Mouse (Mus musculus) left cerebral cortex, adult 2 months (tissue): ENCODE results near the gene Gpr156. TPM values are rescaled to one million over a fixed set of nuclear protein-coding genes. Genes with fewer than 3 reads are reported as not detected.
"Not testable (repeated sequence)": the region's sequence is repeated elsewhere in the genome, so short reads cannot be mapped to it uniquely, and the experiment has no call there.

Experiments
- DNase-seq, 2 experiments: peaks; one replicate each; pipeline ENCODE4 v3.0.0; 2021 to 2022; ENCODE audit warnings: low spot score in 2 of 2, mixed read lengths in 1 of 2; ENCODE audit errors: extremely low spot score in 1 of 2
- H3K27ac ChIP-seq: fragments of 200-600 bp; 2 replicates; pipeline ENCODE4 v1.8.1; 2022
- H3K4me3 ChIP-seq: fragments of 200-600 bp; 2 replicates; pipeline ENCODE4 v1.8.1; 2022
- CTCF ChIP-seq: fragments of 200-600 bp; IDR thresholded peaks from 2 replicates; pipeline ENCODE4 v1.8.1; 2022; ENCODE audit warnings: antibody characterized with exemption, mild to moderate bottlenecking, moderate library complexity
- intact Hi-C: fragments of 180-260 bp; cut with DNase I; formaldehyde crosslinking; loops from one replicate; pipeline ENCODE4 v1.15.1; 2025
- total RNA-seq, 2 experiments: library from RNA; stranded (reverse); gene quantifications; 2 replicates each; pipeline ENCODE4 v1.2.3; 2021

Gene Gpr156
- total RNA-seq, 2 experiments from 2014 or later = 0.48 to 0.63 TPM

DNA sequence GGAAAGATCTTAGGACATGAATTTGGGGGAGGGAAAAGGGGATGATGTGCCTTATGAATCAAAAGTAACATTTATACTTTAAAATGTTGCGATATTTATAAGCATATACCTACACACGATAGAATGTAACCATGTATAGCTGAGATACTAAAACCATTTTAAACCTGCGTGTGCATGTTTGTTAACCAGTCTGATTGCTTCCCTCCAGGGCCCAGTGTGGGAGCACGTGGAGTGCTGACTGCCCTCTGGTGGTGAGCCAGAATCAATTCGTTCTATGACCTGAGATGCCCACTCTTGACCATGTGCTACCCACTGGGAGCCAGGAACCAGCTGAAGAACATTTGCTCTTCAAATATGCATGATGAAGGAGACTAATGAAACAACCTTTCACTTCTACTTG lies 30.9 kb downstream of the Gpr156 start:
- Histone ChIP-seq H3K4me3 (no peak overlapping the region), H3K27ac (no peak overlapping the region)
- intact Hi-C loops = loop anchor here (1.0 to 2.0 kb wide), 2 partner anchors 133 to 262 kb away; no protein-coding TSS in a partner anchor
- peak; percentile 78 for TF ChIP-seq CTCF
- peak; percentile 42 to 59 for DNase-seq

- intact Hi-C loops = no loop called here
- TF ChIP-seq CTCF = no peak
Measured at GRCm38 (mm10) chr16:37948365-37948764, 32.1 kb downstream of the Gpr156 start.

DNA sequence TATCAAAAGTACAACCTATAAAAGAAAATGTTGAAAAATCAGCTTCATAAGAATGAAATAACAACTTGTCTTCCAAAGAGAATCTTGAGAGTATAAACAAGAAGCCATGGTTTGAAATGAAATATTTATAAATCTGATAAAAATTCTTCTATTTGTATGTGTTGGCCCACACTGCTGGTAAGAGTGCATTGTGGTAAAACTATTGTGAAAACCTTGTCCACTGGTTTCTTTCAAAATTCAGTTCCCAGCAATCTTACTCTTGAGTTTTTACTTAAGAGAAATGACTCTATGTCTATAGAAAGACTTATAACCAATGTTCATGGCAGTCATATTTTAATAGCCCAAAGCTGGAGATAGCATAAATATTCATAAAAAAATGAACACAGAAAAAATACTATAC lies 34.9 kb downstream of the Gpr156 start:
- TF ChIP-seq CTCF = no peak
- no peak overlapping the region for H3K4me3 ChIP-seq
- intact Hi-C loops = no loop called here

More at GRCm38 (mm10) chr16:37948365-37948764, 32.1 kb downstream of the Gpr156 start:
- DNase-seq = no peak
- Histone ChIP-seq H3K27ac (no peak overlapping the region), H3K4me3 (no peak overlapping the region)

DNA sequence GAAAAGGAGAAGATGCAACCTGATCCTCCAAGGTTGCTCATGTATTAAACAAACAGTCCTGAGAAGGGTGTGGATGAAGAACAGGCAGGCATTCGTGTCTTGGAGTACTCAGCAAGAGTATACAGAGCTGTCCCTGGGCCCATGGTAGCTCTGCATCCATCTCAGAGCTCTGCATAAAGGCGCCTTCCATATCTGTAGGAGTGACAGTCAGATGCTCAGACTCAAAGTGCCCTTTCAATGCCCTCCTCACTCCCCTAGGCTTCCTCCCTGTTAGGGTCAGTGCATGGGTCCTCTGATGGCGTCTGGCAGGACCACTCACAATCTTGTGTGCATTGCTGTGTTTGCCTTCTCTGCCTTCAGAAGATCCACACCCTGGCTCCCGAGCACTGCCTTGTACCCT lies 36.9 kb downstream of the Gpr156 start:
- H3K27ac ChIP-seq = no peak overlapping the region
- TF ChIP-seq CTCF = no peak
- DNase-seq = no peak
- H3K4me3 ChIP-seq = no peak overlapping the region
- intact Hi-C loops = no loop called here

More for the DNA sequence above, 34.9 kb downstream of the Gpr156 start:
- DNase-seq = no peak
- H3K27ac ChIP-seq = no peak overlapping the region

- intact Hi-C loops = no loop called here
- Histone ChIP-seq H3K4me3 (no peak overlapping the region), H3K27ac (no peak overlapping the region)
- DNase-seq = no peak
- TF ChIP-seq CTCF = no peak
Measured at GRCm38 (mm10) chr16:37953991-37954942, 38.0 kb downstream of the Gpr156 start.

- intact Hi-C loops = no loop called here
- no peak overlapping the region for H3K4me3 ChIP-seq
- H3K27ac ChIP-seq = no peak overlapping the region
- DNase-seq = no peak
- no peak for TF ChIP-seq CTCF
Measured at GRCm38 (mm10) chr16:37955336-37955917, 39.1 kb downstream of the Gpr156 start.

DNA sequence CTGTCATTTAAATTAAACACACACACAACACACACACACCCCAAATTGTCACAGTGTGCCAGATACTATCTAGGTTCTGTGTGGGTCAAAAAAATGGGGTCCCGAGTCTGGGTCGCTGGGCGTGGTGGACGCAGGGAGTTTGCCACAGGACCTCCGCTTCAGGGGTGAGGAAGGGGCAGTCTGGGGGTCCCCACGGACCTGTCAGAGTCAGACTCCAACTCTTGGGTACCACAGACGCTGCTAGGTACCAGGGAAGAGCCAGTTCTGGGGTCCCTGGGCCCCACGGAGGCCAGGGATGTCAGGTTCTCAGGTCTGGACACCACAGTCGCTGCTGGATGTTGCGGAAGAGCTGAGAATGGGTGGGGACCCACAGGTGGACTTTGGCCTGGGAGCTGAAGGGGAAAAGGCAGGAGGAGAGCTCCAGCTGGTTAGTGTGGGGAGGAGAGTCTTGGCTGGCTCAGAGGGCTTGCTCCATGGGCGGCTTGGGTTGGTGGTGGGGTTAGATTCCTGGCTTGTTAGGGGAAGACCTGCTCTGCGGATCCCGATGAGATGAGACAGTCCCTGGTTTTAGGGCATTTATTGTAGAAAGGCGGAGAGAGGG lies 39.9 kb downstream of the Gpr156 start:
- DNase-seq = no peak
- intact Hi-C loops = no loop called here

DNA sequence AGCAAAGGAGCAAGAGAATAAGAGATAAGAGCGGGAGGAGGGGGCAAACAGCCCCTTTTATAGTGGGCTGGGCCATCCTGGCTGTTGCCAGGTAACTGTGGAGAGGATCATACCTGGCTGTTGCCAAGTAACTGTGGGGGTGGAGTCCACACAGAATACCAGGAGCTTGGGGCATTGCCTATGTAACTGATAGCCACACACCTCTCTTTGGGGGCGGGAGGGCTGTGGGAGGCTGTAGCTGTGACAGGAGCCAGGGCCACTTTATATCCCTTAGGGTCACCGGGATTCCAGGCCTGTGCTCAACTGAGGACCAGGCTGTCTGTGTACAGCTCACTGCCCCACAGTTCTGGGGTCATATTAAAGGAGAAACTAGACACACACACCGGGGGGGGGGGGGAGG lies 40.5 kb downstream of the Gpr156 start:
- intact Hi-C loops = no loop called here
- DNase-seq = no peak
- no peak overlapping the region for H3K4me3 ChIP-seq
- TF ChIP-seq CTCF = no peak
- no peak overlapping the region for H3K27ac ChIP-seq

More for the DNA sequence above, 39.9 kb downstream of the Gpr156 start:
- TF ChIP-seq CTCF = no peak
- H3K27ac ChIP-seq = no peak overlapping the region
- H3K4me3 ChIP-seq = no peak overlapping the region

- H3K27ac ChIP-seq, intact Hi-C loops, H3K4me3 ChIP-seq, DNase-seq: not testable (repeated sequence)
Measured at GRCm38 (mm10) chr16:37962696-37963095, 46.4 kb downstream of the Gpr156 start.

DNA sequence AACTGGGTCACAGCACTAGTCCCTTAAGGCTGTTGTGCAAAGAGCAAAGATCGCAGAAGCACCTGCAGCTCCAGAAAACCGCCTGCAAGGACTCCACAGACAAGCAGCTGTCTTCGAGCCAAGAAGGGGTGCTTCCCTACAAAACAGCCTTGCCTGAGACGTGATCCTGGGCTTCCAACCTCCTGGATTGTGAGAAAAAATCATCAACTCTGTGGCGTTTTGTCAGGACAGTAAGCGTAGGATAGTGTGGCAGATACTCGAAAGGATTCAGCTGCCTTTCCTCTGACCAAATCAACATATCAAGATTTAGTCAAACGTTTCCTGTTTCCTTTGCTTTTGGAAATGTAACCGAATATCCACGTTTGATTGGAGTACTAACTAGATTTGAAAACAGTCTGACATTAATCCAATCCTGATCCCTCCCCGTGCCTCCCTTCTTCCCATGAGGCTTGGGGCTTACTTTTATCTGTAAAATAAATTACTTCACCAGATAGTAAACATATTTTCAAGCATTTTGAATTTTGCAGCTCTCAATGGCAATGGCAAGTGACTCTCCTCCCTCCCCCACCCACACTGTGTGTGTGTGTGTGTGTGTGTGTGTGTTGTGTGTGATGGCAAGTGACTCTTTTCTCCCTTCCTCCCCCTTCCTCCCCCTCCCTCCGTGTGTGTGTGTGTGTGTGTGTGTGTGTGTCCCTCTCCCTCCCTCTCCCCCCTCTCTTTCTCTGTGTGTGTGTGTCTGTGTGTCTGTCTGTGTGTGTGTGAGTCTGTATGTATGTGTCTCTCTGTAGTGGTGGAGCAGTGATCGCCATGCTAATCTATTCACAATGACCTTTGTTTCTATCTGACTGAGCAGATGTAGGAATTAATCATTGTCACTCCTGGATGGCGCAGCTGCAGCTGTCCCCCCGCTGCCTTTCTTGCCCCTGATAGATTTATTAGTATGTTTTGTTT lies 47.3 kb downstream of the Gpr156 start:
- intact Hi-C loops = no loop called here
- H3K4me3 ChIP-seq = no peak overlapping the region
- TF ChIP-seq CTCF = no peak
- H3K27ac ChIP-seq = no peak overlapping the region
- DNase-seq = no peak

- no peak for TF ChIP-seq CTCF
- no peak for DNase-seq
- intact Hi-C loops = no loop called here
- Histone ChIP-seq H3K27ac (no peak overlapping the region), H3K4me3 (no peak overlapping the region)
Measured at GRCm38 (mm10) chr16:37964380-37965070, 48.2 kb downstream of the Gpr156 start.
